Mouse (Mus musculus) E14TG2a.4 (cell line): ENCODE data around the gene Alox5.

Experiments used
- H3K27me3 ChIP-seq: 2 replicates; pipeline ENCODE4 v1.6.1; 2014; ENCODE audit warnings: low read length, control low read depth; ENCODE audit not compliant: insufficient read depth
- H3K36me3 ChIP-seq: 2 replicates; pipeline ENCODE4 v1.6.1; 2014; ENCODE audit warnings: low read length, control low read depth; ENCODE audit not compliant: insufficient read depth
- H3K4me1 ChIP-seq: replicated peaks from 2 replicates; pipeline ENCODE4 v1.6.1; 2014; ENCODE audit warnings: low read depth, low read length, control low read depth
- H3K4me3 ChIP-seq: replicated peaks from 2 replicates; pipeline ENCODE4 v1.5.1; 2014; ENCODE audit warnings: mild to moderate bottlenecking, low read length
- H3K9me3 ChIP-seq: 2 replicates; pipeline ENCODE4 v1.6.1; 2014; ENCODE audit warnings: low read length, control low read depth
- CTCF ChIP-seq: conservative IDR thresholded peaks from 2 replicates; pipeline ENCODE4 v1.5.1; 2014; ENCODE audit warnings: low read length
- NANOG ChIP-seq: IDR thresholded peaks from 2 replicates; pipeline ENCODE4 v1.6.1; 2014; ENCODE audit warnings: borderline replicate concordance, low read length, mixed read lengths
- POU5F1 ChIP-seq: IDR thresholded peaks from 2 replicates; pipeline ENCODE4 v1.6.1; 2014; ENCODE audit warnings: low read length, borderline replicate concordance

The Alox5 gene

GRCm38 (mm10) chr6:116423664-116424063 lies 37.3 kb downstream of the Alox5 start:
- TF ChIP-seq NANOG = no peak
- no peak for TF ChIP-seq CTCF
- TF ChIP-seq POU5F1 = no peak
- no peaks in the 10 kb centered on the region for H3K4me1 ChIP-seq
- H3K9me3 ChIP-seq = no peaks in the 10 kb centered on the region
- H3K27me3 ChIP-seq = no peaks in the 10 kb centered on the region
- no peaks in the 10 kb centered on the region for H3K36me3 ChIP-seq
- H3K4me3 ChIP-seq = no peak overlapping the region

- TF ChIP-seq NANOG (no peak), POU5F1 (no peak), CTCF (no peak)
- Histone ChIP-seq H3K27me3 (no peaks in the 10 kb centered on the region), H3K36me3 (no peaks in the 10 kb centered on the region), H3K4me3 (no peak overlapping the region), H3K9me3 (no peaks in the 10 kb centered on the region), H3K4me1 (no peaks in the 10 kb centered on the region)
Measured at GRCm38 (mm10) chr6:116422991-116423390, 38.0 kb downstream of the Alox5 start.

- H3K36me3 ChIP-seq = no peaks in the 10 kb centered on the region
- H3K4me3 ChIP-seq = no peak overlapping the region
- no peaks in the 10 kb centered on the region for H3K9me3 ChIP-seq
- H3K27me3 ChIP-seq = no peaks in the 10 kb centered on the region
- TF ChIP-seq CTCF (no peak), POU5F1 (no peak), NANOG (no peak)
- H3K4me1 ChIP-seq = no peaks in the 10 kb centered on the region
Measured at GRCm38 (mm10) chr6:116420271-116420670, 40.7 kb downstream of the Alox5 start.

- Histone ChIP-seq H3K36me3 (no peaks in the 10 kb centered on the region), H3K9me3 (no peaks in the 10 kb centered on the region), H3K4me3 (no peak overlapping the region), H3K27me3 (no peaks in the 10 kb centered on the region), H3K4me1 (no peaks in the 10 kb centered on the region)
- no peak for TF ChIP-seq POU5F1
- no peak for TF ChIP-seq NANOG
- TF ChIP-seq CTCF = no peak
Measured at GRCm38 (mm10) chr6:116419699-116420098, 41.3 kb downstream of the Alox5 start.

- H3K27me3 ChIP-seq = no peaks in the 10 kb centered on the region
- TF ChIP-seq CTCF (no peak), POU5F1 (no peak), NANOG (no peak)
- no peaks in the 10 kb centered on the region for H3K4me1 ChIP-seq
- H3K4me3 ChIP-seq = no peak overlapping the region
- no peaks in the 10 kb centered on the region for H3K36me3 ChIP-seq
- H3K9me3 ChIP-seq = no peaks in the 10 kb centered on the region
Measured at GRCm38 (mm10) chr6:116418487-116418886, 42.5 kb downstream of the Alox5 start.

GRCm38 (mm10) chr6:116417518-116418315 lies 43.3 kb downstream of the Alox5 start:
- Histone ChIP-seq H3K9me3 (no peaks in the 10 kb centered on the region), H3K4me3 (no peak overlapping the region), H3K36me3 (no peaks in the 10 kb centered on the region), H3K4me1 (no peaks in the 10 kb centered on the region), H3K27me3 (no peaks in the 10 kb centered on the region)
- TF ChIP-seq CTCF = peak; percentile 38
- TF ChIP-seq POU5F1 = no peak

GRCm38 (mm10) chr6:116416000-116416552 lies 44.9 kb downstream of the Alox5 start:
- Histone ChIP-seq H3K4me3 (no peak overlapping the region), H3K27me3 (no peaks in the 10 kb centered on the region), H3K4me1 (no peaks in the 10 kb centered on the region), H3K9me3 (no peaks in the 10 kb centered on the region), H3K36me3 (no peaks in the 10 kb centered on the region)
- TF ChIP-seq CTCF (no peak), NANOG (no peak), POU5F1 (no peak)

GRCm38 (mm10) chr6:116415126-116415676 lies 45.8 kb downstream of the Alox5 start:
- H3K9me3 ChIP-seq = no peaks in the 10 kb centered on the region
- H3K4me1 ChIP-seq = no peaks in the 10 kb centered on the region
- peaks cover 6% of the 10 kb centered on the region; the same call in 1 of the 2 replicates for H3K36me3 ChIP-seq
- no peak overlapping the region for H3K4me3 ChIP-seq
- H3K27me3 ChIP-seq = no peaks in the 10 kb centered on the region
- no peak for TF ChIP-seq POU5F1
- TF ChIP-seq NANOG = no peak
- no peak for TF ChIP-seq CTCF
